Mouse (Mus musculus): ENCODE data around the gene Ms4a2. TPM values are rescaled to one million over a fixed set of nuclear protein-coding genes. Genes with fewer than 3 reads are reported as not detected.

Ms4a2 gene
- total RNA-seq (2021) = under 1 TPM; 0.10 to 0.21 TPM
- long read RNA-seq, experiment 1 = 0 reads
- long read RNA-seq, experiment 2 = 0 reads

- no peak for DNase-seq
Observed at GRCm38 (mm10) chr19:11623551-11623950, at the start of gene Ms4a2. Gene Ms4a2, minus strand, starts transcription at chr19:11623719.

GRCm38 (mm10) chr19:11661562-11661961 lies 38.0 kb upstream of the Ms4a2 start:
- no peak for DNase-seq

GRCm38 (mm10) chr19:11660459-11660858 lies 36.9 kb upstream of the Ms4a2 start, which contains the start of gene Oosp2:
Gene Oosp2, minus strand, starts transcription at chr19:11660559.
- no peak for DNase-seq

GRCm38 (mm10) chr19:11659142-11659541 lies 35.6 kb upstream of the Ms4a2 start:
- no peak for DNase-seq

GRCm38 (mm10) chr19:11649564-11649963 lies 26.0 kb upstream of the Ms4a2 start:
- DNase-seq = no peak

DNA sequence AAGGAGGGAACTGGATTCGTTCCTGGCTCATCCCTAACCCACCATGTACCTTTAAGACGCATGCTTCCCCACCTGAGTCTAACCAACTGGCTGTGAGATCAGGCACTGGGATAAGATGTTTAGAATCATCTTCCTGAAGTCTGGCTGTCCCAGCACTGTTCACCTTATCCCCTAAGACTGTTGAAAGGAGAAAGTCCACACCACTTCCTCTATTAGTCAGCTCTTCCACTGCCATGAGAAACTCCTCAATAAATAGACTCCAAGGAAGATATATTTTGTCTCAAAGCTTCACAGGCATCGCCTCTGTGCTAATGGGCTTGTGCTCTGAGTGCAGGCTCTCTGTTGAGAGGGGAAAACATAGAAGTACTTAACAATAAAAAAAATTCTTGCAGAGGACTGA lies 22.6 kb upstream of the Ms4a2 start:
- no peak for DNase-seq

DNA sequence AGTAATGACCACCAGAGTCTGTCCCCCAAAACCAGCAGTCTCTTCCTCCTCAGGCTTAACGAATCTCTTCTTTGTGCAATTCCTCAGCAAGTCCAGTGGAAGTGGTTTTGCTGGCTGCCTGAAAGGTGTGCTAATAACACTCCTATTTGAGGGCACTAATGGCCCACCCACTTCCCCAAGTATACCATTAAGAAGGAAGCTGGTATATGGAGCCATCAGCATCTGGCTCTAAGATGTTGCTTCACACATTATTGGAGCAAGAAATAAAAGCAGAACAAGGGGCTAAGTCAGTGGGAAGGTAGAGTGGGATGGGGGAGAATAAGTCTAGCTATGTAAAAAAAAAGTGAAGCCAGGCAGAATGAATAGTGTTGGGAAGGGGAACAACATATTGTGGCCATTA lies 17.2 kb upstream of the Ms4a2 start, which contains the start of gene Ms4a3:
Gene Ms4a3 (minus strand): TSS at position 120 of the 400 bp plus-strand sequence.
- DNase-seq = no peak

DNA sequence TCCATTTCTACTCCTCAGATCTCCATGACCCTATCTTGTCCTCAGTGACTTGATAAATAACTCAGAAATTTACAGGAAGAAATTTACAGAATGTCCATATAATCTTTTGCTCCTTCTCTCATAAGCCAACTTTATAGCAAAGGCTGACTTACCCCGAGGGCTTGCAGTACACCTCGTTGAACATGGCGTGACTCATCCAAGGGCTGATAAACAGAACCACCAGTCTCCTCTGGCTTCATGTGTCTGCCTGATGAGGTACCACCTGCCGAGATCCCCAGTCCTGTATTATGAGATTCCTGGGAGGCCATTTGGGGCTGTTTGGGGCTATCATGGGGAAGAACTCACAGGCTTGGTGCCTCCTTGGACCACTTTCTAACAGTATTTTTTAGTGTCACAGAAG lies 15.5 kb upstream of the Ms4a2 start:
- no peak for DNase-seq

DNA sequence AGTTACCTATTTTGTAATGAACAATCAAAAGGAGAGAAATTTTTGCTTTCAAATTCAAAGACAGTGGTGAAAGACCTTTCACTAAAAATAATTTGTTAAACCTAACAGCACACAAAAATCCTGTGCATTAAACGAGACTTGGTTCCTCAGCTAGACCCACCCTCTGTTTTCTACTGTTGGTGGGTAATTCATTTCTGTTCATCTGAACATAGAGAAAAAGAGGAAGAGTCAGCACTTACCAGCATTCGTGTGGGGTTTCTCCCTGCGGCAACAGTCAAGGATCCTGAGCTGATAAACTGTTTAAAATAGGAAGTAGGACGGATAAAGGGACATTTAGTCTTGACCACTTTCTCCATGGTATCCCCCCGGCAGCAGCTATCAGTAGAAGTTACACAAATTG lies 12.1 kb upstream of the Ms4a2 start:
- no peak for DNase-seq

DNA sequence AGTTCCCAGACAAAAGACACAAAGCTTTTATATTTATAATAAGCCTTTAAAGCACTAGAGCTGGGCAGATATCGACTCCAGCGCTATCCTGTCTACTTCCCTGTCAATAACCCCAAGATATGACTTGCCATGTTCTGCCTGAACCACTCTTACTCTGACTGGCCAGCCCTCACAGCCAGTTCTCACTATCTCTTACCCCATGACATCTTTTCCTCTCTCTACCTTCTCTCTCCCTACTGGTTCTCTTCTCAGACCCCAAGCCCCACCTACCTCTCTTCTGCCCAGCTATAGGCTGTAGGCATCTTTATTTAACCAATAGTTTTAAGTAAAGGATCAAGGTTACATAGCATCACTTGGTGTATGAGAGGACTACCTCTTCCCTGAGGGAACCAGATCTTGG lies 10.8 kb upstream of the Ms4a2 start:
- DNase-seq = no peak

- no peak for DNase-seq
Observed at GRCm38 (mm10) chr19:11633732-11634131, 10.2 kb upstream of the Ms4a2 start.

- DNase-seq = no peak
Observed at GRCm38 (mm10) chr19:11625231-11625630, 1.7 kb upstream of the Ms4a2 start.

GRCm38 (mm10) chr19:11624800-11625199 lies 1.3 kb upstream of the Ms4a2 start:
- no peak for DNase-seq

DNA sequence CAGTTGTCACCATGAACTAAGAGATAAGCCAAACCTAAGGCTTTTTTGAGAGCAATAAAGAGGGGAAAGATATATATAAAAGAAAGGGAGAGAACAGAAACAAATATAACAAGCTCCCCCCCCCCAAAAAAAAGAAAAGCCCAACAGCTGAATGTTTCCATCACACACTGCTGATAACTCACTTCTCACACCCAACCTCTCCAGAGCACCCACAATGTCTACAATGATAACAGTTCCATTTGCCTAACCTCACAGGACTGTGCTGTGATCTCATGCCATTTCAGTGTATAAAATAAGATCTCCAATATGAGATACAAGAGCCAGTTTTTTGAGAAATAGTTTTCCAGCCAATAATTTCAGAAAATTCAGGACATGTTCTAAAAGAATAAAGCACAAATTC lies 5.5 kb downstream of the Ms4a2 start:
- DNase-seq = no peak

DNA sequence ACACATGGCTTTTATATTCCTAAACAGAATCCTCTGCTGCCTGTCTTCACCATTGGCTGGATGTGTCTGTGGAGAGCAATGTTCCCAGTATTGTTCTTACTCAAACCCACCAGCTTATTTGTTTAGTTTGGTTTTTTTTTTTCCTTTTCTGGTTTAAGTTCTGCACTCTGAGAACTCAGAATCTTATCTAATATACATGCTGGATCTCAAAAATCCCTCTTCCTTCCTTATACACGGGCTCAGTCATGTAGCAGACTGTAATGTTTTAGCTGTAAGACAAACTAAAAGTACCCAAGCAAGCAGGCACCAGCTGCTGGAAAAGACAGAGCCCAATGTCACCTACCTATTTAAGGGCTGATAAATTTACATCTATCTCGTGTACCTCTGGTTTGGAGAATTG lies 8.7 kb downstream of the Ms4a2 start:
- DNase-seq = no peak

DNA sequence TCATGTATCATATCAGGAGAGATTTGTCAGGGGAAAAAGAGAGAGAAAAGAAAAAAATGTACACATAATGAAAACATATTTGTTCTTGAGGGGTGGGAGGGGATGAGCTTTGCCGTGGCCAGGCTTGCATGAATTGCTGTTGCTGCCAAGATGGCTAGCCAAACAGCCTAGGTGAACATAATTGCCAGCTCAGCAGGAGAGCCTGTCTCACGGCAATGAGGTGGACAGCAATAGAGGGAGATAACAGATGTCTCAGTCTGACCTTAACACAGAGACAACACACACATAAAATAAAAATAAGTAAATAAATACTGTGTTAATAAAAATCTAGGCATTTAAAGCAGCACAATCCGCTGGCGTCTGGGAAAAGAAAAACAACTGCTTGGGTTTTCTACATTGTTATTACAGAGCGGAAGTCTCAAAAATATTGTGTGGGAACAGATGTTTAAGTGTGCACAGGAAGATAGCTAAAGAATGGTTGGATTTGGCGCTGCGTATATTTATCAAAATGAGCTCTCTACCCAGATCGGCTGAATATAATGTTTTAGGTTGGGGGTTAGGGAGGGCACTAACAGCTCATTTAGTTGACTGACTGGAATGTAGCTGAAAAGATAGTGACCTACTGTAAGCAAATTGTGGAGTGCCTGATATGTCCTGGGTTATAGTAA lies 9.6 kb downstream of the Ms4a2 start:
- DNase-seq = no peak

GRCm38 (mm10) chr19:11613084-11613483 lies 10.4 kb downstream of the Ms4a2 start:
- no peak for DNase-seq

DNA sequence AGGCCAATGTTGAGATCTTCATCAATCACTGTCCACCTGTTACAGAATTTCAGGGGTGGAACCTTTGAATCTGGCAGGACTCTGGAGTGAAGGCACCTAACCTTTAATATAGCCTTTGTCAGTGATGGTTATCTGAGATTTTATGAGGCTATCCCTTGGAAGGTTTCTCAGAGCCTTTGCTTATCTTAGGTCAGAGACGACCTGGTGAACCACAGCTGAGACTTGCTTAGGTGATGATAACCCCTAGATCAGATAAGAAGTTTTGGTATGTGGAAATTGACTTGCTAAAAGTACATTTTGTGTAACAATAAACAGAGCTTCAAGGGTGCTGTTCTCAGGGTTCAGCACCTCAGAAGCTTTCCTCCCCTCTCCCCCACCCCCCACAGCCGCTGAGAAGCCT lies 11.2 kb downstream of the Ms4a2 start:
- no peak for DNase-seq

DNA sequence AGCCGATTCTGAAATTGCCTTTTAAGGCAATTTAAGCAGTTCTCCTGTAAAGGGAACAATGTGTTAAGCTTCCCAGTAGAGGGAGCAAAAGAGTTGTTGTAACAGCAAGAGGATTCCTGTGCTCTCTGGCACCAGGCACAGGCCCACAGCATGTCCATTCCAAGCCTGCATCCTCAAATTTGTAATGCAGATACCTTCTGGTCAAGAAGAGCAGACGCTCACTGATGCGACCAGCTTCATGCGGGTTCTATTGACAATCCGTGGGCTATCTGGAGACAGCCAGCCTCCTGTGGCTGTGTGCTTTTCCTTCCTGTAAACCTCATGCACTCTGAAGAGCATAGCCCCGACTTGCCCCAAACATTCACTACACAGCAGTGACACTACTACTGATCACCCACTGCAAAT lies 12.0 kb downstream of the Ms4a2 start:
- DNase-seq = no peak

DNA sequence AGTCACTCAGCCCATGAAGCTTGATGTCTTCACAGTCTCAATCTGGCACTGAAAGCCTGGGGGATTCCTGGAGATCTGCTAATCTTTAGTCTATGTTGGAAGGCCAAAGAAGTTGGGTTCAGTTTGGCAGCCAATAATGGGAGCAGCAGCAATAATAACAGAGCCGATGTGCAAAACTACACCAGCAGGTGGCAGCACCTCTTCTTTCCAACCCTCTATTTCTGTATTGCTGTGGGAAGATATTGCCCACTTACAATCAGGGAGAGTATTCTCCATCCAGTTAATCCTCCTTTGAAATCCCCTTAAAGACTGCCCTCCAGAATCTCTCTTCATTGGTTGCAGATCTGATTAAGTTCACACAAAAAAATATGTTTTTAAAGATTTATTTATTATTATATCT lies 15.3 kb downstream of the Ms4a2 start:
- DNase-seq = no peak

GRCm38 (mm10) chr19:11604603-11605002 lies 18.9 kb downstream of the Ms4a2 start, which contains the start of gene Ms4a6d:
Gene Ms4a6d, minus strand, starts transcription at chr19:11604849.
- DNase-seq = no peak

DNA sequence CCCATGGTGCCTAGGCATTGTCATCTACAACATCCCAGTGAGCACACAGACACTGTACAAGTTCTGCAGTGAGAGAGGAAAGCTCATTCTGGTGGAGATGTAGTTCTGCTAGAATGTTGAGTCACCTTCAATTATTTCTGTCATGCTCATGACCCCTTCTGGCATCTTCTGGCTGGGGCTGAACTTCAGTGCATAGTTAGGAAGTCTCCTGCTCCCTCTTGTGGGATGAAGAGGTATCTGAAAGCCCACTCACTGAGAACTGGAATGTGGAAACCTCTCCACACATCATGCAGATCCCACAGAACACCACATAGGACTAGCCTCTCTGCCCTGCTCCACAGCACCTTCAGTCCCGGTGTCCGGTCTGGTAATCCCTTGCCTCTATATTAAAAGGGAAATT lies 21.5 kb downstream of the Ms4a2 start:
- DNase-seq = no peak

DNA sequence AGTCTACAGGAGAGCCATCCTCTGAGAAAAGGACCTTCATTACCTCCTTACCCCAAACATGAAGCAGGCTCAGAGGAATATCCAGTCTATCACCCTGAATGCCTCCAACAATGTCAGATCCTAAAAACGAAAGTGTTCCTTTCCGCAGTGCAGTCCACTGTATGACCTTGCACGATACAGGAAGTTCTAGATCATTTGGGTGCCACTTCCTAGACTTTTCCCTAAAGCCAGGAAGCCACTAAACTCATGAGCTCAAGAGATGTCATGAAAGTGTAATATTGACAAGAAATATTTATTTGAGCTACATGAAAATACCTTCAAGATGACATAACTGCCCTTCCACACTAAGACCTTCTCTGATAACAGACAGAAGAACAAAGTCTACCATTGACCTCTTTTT lies 22.2 kb downstream of the Ms4a2 start:
- DNase-seq = no peak

- no peak for DNase-seq
Observed at GRCm38 (mm10) chr19:11589891-11590449, 33.5 kb downstream of the Ms4a2 start.

Measured in gastrocnemius, postnatal 25 days (tissue).